Comparison of ENCODE assay signal across 12 mouse cellular contexts in genomic region chr9:37567454-37567853, GRCm38 (mm10). TPM values are rescaled to one million over a fixed set of nuclear protein-coding genes. Genes with fewer than 3 reads are reported as not detected.
DNase-seq lines count a peak whose midpoint lies in the region; ATAC-seq and TF ChIP-seq lines count a peak whose summit lies in the region.
"Had no signal": no experiment of that assay in that cellular context is flagged by ENCODE, and none has a peak within 500 bp of the region (broad histone marks: within the 10 kb centered on the region; RNA-seq: fewer than 3 reads in every experiment).

No protein-coding gene starts in this region.

- no peaks in the 10 kb centered on the region for H3K27me3 ChIP-seq in heart, adult 2 months (ENCODE audit: control insufficient read depth, insufficient read depth, low read length)
- H3K27me3 ChIP-seq in lung, embryonic 15.5 days: no peaks in the 10 kb centered on the region
- no peaks in the 10 kb centered on the region; the same call in 1 of the 2 replicates for H3K27me3 ChIP-seq in intestine, embryonic 15.5 days (replicated peaks)
- H3K27me3 ChIP-seq: embryonic facial prominence, embryonic 12.5 days had no signal

- 36% methylated on average over 5 of the region's 5 CpGs for WGBS in heart, adult 2 months
- 46% methylated on average over 5 of the region's 5 CpGs for WGBS in lung, embryonic 15.5 days
- WGBS in intestine, embryonic 15.5 days: 50% methylated on average over 5 of the region's 5 CpGs

- no peak overlapping the region for H3K4me3 ChIP-seq in heart, adult 2 months
- H3K4me3 ChIP-seq in lung, embryonic 15.5 days: no peak overlapping the region
- no peak overlapping the region for H3K4me3 ChIP-seq in intestine, embryonic 15.5 days (replicated peaks)
- H3K4me3 ChIP-seq: embryonic facial prominence, embryonic 12.5 days had no signal

- H3K9me3 ChIP-seq in lung, embryonic 15.5 days: no peaks in the 10 kb centered on the region
- H3K9me3 ChIP-seq in intestine, embryonic 15.5 days: no peaks in the 10 kb centered on the region
- H3K9me3 ChIP-seq: embryonic facial prominence, embryonic 12.5 days had no signal

- ATAC-seq in lung, embryonic 15.5 days (ENCODE audit: borderline replicate concordance, extremely low read depth, low FRiP score, low TSS enrichment): no peak
- ATAC-seq in intestine, embryonic 15.5 days: no peak
- ATAC-seq in megakaryocyte progenitor cell, adult 5-6 weeks (replicated peaks; ENCODE audit: poor library complexity): peak; percentile 34

- no peaks in the 10 kb centered on the region for H3K79me2 ChIP-seq in heart, adult 2 months (replicated peaks; ENCODE audit: control insufficient read depth, insufficient read depth, low read length)

- no peak for DNase-seq in heart, adult 2 months
- no peak for DNase-seq in heart, adult 9 months (ENCODE audit: low spot score in 2 of 2)
- no peak for DNase-seq in lung, postnatal 4 days
- no peak for DNase-seq in adrenal gland, postnatal 14 days
- DNase-seq in ovary, adult 18-20 months (ENCODE audit: low spot score): no peak
- DNase-seq: adrenal gland, adult 8-10 months; cerebellum, adult 18-20 months; midbrain, embryonic 14.5 days had no signal

- H3K4me2 ChIP-seq in lung, embryonic 15.5 days: peak overlapping the region; percentile 47
- no peak overlapping the region for H3K4me2 ChIP-seq in intestine, embryonic 15.5 days (replicated peaks)
- H3K4me2 ChIP-seq: embryonic facial prominence, embryonic 12.5 days had no signal

- H3K36me3 ChIP-seq in heart, adult 2 months (ENCODE audit: control insufficient read depth, insufficient read depth, low read length): no peaks in the 10 kb centered on the region
- H3K36me3 ChIP-seq in lung, embryonic 15.5 days: no peaks in the 10 kb centered on the region
- no peaks in the 10 kb centered on the region for H3K36me3 ChIP-seq in intestine, embryonic 15.5 days
- H3K36me3 ChIP-seq: embryonic facial prominence, embryonic 12.5 days had no signal

- H3K27ac ChIP-seq in heart, adult 2 months: peak overlapping the region; percentile 70
- H3K27ac ChIP-seq in lung, embryonic 15.5 days: peak overlapping the region; percentile 59; the same call in 1 of the 2 replicates
- H3K27ac ChIP-seq in intestine, embryonic 15.5 days: no peak overlapping the region
- H3K27ac ChIP-seq: embryonic facial prominence, embryonic 12.5 days had no signal

- H3K4me1 ChIP-seq in heart, adult 2 months (ENCODE audit: control insufficient read depth, insufficient read depth, low read length): peaks cover 6% of the 10 kb centered on the region
- H3K4me1 ChIP-seq in lung, embryonic 15.5 days: peaks cover 21% of the 10 kb centered on the region
- peaks cover 7% of the 10 kb centered on the region; the same call in 1 of the 2 replicates for H3K4me1 ChIP-seq in intestine, embryonic 15.5 days (replicated peaks)

- TF ChIP-seq CTCF in heart, adult 2 months (IDR thresholded peaks at IDR 0.05): no peak

- H3K9ac ChIP-seq in heart, adult 2 months (ENCODE audit: low read depth, low read length): no peak overlapping the region
- H3K9ac ChIP-seq in lung, embryonic 15.5 days: no peak overlapping the region
- 0 out of 2 replicates have a peak overlapping the region, but pooled peaks have one; percentile 10 for H3K9ac ChIP-seq in intestine, embryonic 15.5 days
- H3K9ac ChIP-seq: embryonic facial prominence, embryonic 12.5 days had no signal

- intact Hi-C loops in heart, adult 2 months (cut with DNase I): no loop called here

- no peak for TF ChIP-seq EP300 in heart, adult 2 months (IDR thresholded peaks at IDR 0.05; ENCODE audit: insufficient read depth, low read depth, low read length)

- no peak for TF ChIP-seq POLR2A in heart, adult 2 months (IDR thresholded peaks at IDR 0.05; ENCODE audit: insufficient read depth, low read depth, low read length)

RNA-seq across cellular contexts. Expression of gene Siae, which starts 12.0 kb away (rescaled TPM):
- total RNA-seq in heart, adult 2 months (2021): 1 to 10 TPM; 7.7 to 8.2 TPM
- 7.7 and 18.7 TPM in 2 replicates for polyA plus RNA-seq in heart, adult 2 months (2012; rRNA removed)
- 11.6 and 13.0 TPM in 2 replicates for polyA plus RNA-seq in lung, embryonic 15.5 days (2015; fragmentation: Nextera tagmentation; extraction: Ambion mirVana)
- polyA plus RNA-seq in intestine, embryonic 15.5 days (2015; fragmentation: Nextera tagmentation; extraction: Ambion mirVana): 13.9 and 14.5 TPM in 2 replicates
- total RNA-seq in megakaryocyte progenitor cell, adult 5-6 weeks (2015): 13.4 and 16.9 TPM in 2 replicates
- total RNA-seq in megakaryocyte progenitor cell, adult 5-6 weeks (2017): 9.4 and 11.8 TPM in 2 replicates
- 12.4 and 14.7 TPM in 2 replicates for total RNA-seq in adrenal gland, postnatal 14 days (2021)

RNA-seq across cellular contexts. Expression of gene Nrgn, which starts 14.8 kb away (rescaled TPM):
- 10 to 100 TPM in 1 of 2 experiments, 1 to 10 TPM in 1; 4.0 to 27.2 TPM for total RNA-seq in heart, adult 2 months (2021)
- 8.6 and 21.7 TPM in 2 replicates for polyA plus RNA-seq in heart, adult 2 months (2012; rRNA removed)
- polyA plus RNA-seq in lung, embryonic 15.5 days (2015; fragmentation: Nextera tagmentation; extraction: Ambion mirVana): 7.0 and 8.1 TPM in 2 replicates
- polyA plus RNA-seq in intestine, embryonic 15.5 days (2015; fragmentation: Nextera tagmentation; extraction: Ambion mirVana): 2.9 and 3.7 TPM in 2 replicates
- total RNA-seq in megakaryocyte progenitor cell, adult 5-6 weeks (2015): 4.4 and 9.6 TPM in 2 replicates
- total RNA-seq in megakaryocyte progenitor cell, adult 5-6 weeks (2017): 0.54 and 3.5 TPM in 2 replicates
- 3.6 and 4.8 TPM in 2 replicates for total RNA-seq in adrenal gland, postnatal 14 days (2021)

RNA-seq across cellular contexts. Expression of gene Vsig2, which starts 28.4 kb away (rescaled TPM):
- total RNA-seq in heart, adult 2 months (2021): 1 to 10 TPM; 2.5 to 4.9 TPM
- 16.0 and 21.1 TPM in 2 replicates for polyA plus RNA-seq in heart, adult 2 months (2012; rRNA removed)
- polyA plus RNA-seq in lung, embryonic 15.5 days (2015; fragmentation: Nextera tagmentation; extraction: Ambion mirVana): 26.5 and 33.3 TPM in 2 replicates
- polyA plus RNA-seq in intestine, embryonic 15.5 days (2015; fragmentation: Nextera tagmentation; extraction: Ambion mirVana): 2.6 and 3.0 TPM in 2 replicates
- not detected in 2 replicates for total RNA-seq in megakaryocyte progenitor cell, adult 5-6 weeks (2015)
- not detected in 2 replicates for total RNA-seq in megakaryocyte progenitor cell, adult 5-6 weeks (2017)
- 5.2 and 9.1 TPM in 2 replicates for total RNA-seq in adrenal gland, postnatal 14 days (2021)

RNA-seq across cellular contexts. Expression of gene Esam, which starts 39.6 kb away (rescaled TPM):
- 10 to 100 TPM; 58.5 to 81.3 TPM for total RNA-seq in heart, adult 2 months (2021)
- 77.1 and 87.2 TPM in 2 replicates for polyA plus RNA-seq in heart, adult 2 months (2012; rRNA removed)
- 167 and 178 TPM in 2 replicates for polyA plus RNA-seq in lung, embryonic 15.5 days (2015; fragmentation: Nextera tagmentation; extraction: Ambion mirVana)
- 47.4 and 49.0 TPM in 2 replicates for polyA plus RNA-seq in intestine, embryonic 15.5 days (2015; fragmentation: Nextera tagmentation; extraction: Ambion mirVana)
- 0.34 and 0.94 TPM in 2 replicates for total RNA-seq in megakaryocyte progenitor cell, adult 5-6 weeks (2015)
- 0.29 and 0.57 TPM in 2 replicates for total RNA-seq in megakaryocyte progenitor cell, adult 5-6 weeks (2017)
- total RNA-seq in adrenal gland, postnatal 14 days (2021): 64.0 and 81.0 TPM in 2 replicates

RNA-seq across cellular contexts. Expression of gene Spa17, which starts 46.1 kb away (rescaled TPM):
- total RNA-seq in heart, adult 2 months (2021): 1 to 10 TPM; 1.9 to 3.8 TPM
- polyA plus RNA-seq in heart, adult 2 months (2012; rRNA removed): 1.6 and 2.3 TPM in 2 replicates
- polyA plus RNA-seq in lung, embryonic 15.5 days (2015; fragmentation: Nextera tagmentation; extraction: Ambion mirVana): 8.2 and 8.4 TPM in 2 replicates
- 3.7 and 3.8 TPM in 2 replicates for polyA plus RNA-seq in intestine, embryonic 15.5 days (2015; fragmentation: Nextera tagmentation; extraction: Ambion mirVana)
- total RNA-seq in megakaryocyte progenitor cell, adult 5-6 weeks (2015): 2.9 and 6.7 TPM in 2 replicates
- 1.7 and 5.1 TPM in 2 replicates for total RNA-seq in megakaryocyte progenitor cell, adult 5-6 weeks (2017)
- total RNA-seq in adrenal gland, postnatal 14 days (2021): 4.9 and 5.0 TPM in 2 replicates
